Mouse (Mus musculus): ENCODE measurements around the gene Tgfb1.

DNA sequence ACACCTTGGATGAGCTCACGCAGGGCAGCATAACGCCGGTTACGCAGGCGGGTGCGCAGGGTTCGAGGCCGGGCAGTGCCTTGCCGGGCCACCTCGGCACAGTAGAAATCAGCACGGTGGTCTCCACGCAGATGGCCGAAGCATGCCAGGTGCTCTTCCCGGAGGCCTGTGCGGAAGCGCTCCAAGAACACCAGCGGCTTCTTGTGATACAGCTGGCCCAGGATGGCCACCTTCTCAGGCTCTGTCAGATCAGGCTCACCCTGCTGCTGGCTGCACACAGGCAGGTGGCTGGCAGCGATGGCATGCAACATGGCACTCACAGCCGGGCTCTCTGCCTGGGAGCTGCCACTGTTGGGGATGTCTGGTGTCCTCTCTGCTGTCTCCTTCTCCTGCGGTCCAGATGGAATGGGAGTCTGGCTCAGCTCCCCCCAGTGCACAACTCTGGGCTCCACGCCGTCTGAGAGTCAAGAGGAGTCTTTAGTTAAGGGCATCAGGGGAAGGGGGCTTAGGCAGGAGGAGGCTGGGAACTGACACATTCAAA lies 29.0 kb downstream of the Tgfb1 start:
- no peak for TF ChIP-seq CTCF (IDR thresholded peaks at IDR 0.05; ENCODE audit: borderline replicate concordance, insufficient read depth, low read length)
- TF ChIP-seq POLR2A (IDR thresholded peaks at IDR 0.05; ENCODE audit: low read depth, low read length): no peak
